Mouse (Mus musculus): ENCODE data around the gene Gpx8. TPM values are rescaled to one million over a fixed set of nuclear protein-coding genes. Genes with fewer than 3 reads are reported as not detected.

Gpx8 gene
- total RNA-seq (2021), result 10 to 100 TPM; 54.8 to 60.8 TPM
- long read RNA-seq, experiment 1, transcript Gpx8-201 (3 exons, 1,042 nt), result major isoform, 36 of 49 reads
- long read RNA-seq, experiment 1, transcript Gpx8-202 (2 exons, 769 nt), result minor isoform, 10 of 49 reads
- long read RNA-seq, experiment 1, partial matches to known transcripts, result 1 of 49 reads
- long read RNA-seq, experiment 1, other reads (novel, unspliced or antisense), result 2 of 49 reads
- long read RNA-seq, experiment 2, transcript Gpx8-201 (3 exons, 1,042 nt), result major isoform, 28 of 43 reads
- long read RNA-seq, experiment 2, transcript Gpx8-202 (2 exons, 769 nt), result minor isoform, 11 of 43 reads
- long read RNA-seq, experiment 2, partial matches to known transcripts, result 1 of 43 reads
- long read RNA-seq, experiment 2, other reads (novel, unspliced or antisense), result 3 of 43 reads

GRCm38 (mm10) chr13:113046211-113046883, at the start of gene Gpx8:
Gpx8 (minus strand) TSS chr13:113046410.
- peak in 1 of 2 experiments; percentile 70 for DNase-seq (ENCODE audit: low spot score in 2 of 2)

- no peak for DNase-seq (ENCODE audit: low spot score in 2 of 2)
Observed at GRCm38 (mm10) chr13:113094618-113095017, 48.4 kb upstream of the Gpx8 start.

DNA sequence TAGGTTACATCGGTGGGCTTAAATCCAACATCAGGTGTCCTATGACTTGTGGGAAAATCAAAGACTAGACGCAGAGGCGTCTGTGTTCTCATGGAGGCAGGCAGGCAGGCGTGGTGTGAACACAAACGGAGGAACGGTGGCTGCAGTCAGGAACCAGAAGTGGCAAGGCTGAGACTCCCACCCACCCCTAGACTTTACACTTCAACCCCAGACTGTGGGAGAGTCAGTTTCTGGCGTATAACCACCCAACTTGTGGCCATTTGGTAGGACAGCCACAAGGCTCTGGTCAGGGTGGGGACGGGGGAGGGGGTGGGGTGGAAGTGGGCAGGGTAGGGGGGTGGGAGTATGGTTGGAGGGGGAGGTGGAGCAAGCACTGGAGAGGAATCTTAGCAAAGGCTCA, 44.3 kb upstream of the Gpx8 start:
- no peak for DNase-seq (ENCODE audit: low spot score in 2 of 2)

- DNase-seq (ENCODE audit: low spot score in 2 of 2), result no peak
Observed at GRCm38 (mm10) chr13:113087226-113088017, 41.2 kb upstream of the Gpx8 start.

DNA sequence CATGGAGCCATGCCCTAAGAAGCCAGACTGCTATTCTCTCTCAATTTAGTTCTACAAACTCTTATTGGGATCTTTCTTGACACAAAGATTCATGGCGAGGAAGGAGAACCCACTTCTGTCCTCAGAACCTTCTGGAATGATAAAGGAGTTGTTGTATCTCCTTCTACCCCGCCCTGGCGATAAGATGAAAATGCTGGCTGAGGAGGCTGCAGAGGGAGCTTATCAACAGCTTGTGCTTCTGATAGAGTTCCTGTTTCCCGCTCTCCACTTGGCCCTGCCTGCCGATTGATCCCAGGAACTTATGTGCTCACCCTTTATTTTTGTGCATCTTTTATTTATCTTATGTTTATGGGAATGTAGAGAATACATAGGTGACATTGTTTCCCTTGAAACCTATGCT, 38.5 kb upstream of the Gpx8 start:
- DNase-seq (ENCODE audit: low spot score in 2 of 2), result no peak

DNA sequence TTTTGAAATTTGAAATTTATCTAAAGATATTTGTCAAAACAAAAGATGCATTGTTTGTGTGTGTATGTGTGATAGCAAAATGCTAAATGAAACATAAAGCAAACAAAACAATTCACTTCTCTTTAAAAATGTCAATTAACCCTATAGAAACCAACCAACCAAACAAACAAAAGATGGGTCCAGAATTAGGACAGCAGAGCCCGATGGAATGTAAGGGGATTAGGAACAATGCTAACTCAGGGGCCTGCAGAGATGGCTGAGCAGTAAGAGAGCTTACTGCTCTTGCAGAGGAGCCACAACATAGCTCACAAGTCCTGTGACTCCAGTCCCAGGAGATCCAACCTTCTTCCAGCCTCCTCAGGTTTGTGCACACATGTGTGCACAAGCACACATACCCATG, 35.9 kb upstream of the Gpx8 start:
- DNase-seq (ENCODE audit: low spot score in 2 of 2), result no peak

DNA sequence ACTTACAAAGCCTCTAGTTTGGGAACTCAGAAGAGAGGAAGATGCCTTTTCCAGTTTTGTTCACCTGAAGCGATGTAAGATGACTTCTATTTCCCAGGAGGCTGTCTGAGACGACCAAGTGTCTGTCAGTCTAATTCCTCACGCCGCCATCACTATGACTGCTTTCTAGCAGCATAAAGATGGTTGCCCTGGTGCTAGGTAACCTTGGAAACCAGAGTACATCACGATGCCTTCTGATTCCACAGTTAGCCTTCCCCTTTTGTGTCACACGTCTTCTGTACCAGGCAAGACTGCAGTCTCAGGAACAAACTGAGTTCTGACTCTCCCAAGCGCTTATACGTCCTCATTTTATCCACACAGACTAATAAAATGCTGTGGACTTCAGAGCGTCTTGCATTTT, 32.8 kb upstream of the Gpx8 start:
- no peak for DNase-seq (ENCODE audit: low spot score in 2 of 2)

DNA sequence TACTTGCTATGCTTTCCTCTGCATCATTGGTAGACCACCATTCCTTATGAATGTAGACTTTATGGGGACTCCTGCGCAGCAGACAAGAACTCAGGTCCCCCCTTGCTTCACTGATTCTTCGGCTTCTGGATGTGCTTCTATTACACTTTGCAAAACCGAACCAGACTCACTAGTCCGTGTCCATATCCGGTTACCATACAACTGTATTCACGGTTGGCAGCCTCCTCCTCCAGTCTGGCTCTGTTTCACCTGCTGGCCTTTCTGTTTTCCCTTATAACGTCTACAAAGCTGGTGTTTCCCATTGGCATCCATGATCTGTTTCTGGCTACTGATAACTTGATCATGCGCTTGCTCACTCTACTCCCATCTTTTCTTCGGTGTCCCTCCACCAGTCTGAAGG, 18.3 kb upstream of the Gpx8 start:
- DNase-seq (ENCODE audit: low spot score in 2 of 2), result no peak

GRCm38 (mm10) chr13:113061746-113062145, 15.5 kb upstream of the Gpx8 start:
- DNase-seq (ENCODE audit: low spot score in 2 of 2), result no peak

DNA sequence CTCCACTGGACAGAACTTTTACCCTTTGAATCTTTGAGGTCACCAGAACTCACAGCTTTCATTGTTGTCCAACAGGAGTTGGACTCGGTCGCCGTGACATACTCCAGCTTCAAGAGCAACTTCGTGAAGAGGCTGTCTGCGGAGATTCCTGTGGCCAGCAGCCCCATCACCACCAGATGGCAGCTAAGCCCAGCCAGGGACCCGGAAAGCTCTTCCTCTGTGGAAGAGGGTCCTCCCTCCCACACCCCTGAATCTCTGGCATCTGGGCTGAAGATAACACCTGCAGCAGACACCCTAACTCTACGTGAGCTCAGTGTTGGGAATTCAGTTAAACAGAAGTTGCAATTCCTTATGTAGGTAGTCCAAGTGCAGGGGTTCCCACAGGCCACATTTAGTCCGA, 9.6 kb upstream of the Gpx8 start:
- no peak for DNase-seq (ENCODE audit: low spot score in 2 of 2)

GRCm38 (mm10) chr13:113054230-113054629, 8.0 kb upstream of the Gpx8 start:
- no peak for DNase-seq (ENCODE audit: low spot score in 2 of 2)

GRCm38 (mm10) chr13:113047647-113048046, 1.4 kb upstream of the Gpx8 start:
- DNase-seq (ENCODE audit: low spot score in 2 of 2), result no peak

DNA sequence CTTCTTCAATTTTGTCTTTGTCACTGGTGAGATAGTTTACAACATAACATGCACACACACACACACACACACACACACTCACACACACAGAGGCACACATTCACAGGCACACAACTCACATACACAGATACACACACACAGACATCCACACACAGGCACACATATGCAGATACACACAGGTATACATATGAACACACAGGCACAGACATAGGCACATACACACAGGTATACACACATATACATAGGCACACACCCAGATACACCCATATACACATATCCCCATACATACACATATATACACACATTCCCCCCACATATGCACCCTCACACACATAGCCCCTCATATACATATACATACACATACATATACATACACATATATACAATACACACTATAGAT, 808 bp upstream of the Gpx8 start:
- no peak for DNase-seq (ENCODE audit: low spot score in 2 of 2)

- no peak for DNase-seq (ENCODE audit: low spot score in 2 of 2)
Observed at GRCm38 (mm10) chr13:113045458-113046110, 626 bp downstream of the Gpx8 start.

DNA sequence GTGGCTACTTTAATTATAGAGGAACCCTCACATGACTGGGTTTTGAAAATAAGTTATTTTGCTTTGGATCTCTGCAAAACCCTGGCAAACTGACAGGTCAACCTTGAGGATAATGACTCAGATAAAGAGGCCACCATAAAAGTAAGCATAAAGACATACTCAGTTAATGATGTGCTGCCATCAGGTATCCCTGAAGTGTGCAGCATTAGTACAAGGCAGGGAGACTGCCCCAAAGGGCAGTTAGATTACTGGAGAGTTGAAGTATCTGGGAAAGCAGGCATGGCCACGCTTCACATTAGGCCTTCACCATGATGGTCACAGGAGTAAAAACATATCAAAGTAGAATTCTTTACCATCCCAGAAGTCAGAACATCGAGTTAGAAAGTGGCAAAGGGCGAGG, 1.3 kb downstream of the Gpx8 start:
- no peak for DNase-seq (ENCODE audit: low spot score in 2 of 2)

DNA sequence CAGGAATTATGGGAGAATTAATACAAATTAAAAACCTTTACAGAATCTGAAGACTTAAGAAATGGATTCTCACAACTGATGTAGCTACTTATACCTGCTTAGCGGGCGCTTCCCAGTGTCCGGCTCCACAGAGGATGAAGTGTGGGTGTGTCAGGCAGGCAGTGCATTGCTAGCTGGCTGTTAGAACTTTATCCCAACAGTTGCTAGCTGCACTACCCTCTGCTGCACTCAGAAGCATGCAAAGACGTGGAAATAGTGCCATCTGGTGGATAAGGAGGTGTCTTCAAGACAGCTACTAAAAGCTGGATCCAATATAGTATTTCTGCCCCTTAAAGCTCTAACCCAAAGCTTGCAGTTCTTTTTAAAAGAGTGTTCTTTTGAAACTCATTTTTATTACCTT, 10.4 kb downstream of the Gpx8 start:
- DNase-seq (ENCODE audit: low spot score in 2 of 2), result peak; percentile 29 to 66

DNA sequence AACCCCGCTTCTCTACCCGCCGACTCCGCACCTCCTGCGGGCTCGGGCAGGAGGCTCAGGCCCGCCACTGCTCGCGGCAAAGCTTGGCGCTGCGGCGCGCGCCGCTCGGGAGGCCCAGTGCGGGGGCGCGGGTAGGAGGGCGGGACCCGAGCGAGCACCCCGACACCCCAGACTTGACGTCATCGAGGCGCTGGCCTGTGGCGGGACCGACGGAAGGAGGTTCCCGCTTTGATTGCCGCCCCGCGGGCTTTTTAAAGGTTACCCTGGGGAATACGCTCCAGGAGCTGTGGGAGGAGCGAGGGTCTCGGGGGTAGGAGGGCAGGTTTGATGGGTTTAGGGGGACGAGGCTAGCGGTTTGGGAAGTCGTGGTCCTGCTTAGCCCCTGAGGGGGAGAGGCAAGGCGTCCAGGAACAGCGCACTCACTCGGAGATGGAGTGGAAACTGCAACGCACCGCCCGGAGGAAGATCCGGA, 11.2 kb downstream of the Gpx8 start, which contains the start of gene Cdc20b:
Gene Cdc20b (plus strand): TSS at position 162 of the 472 bp plus-strand sequence.
- DNase-seq (ENCODE audit: low spot score in 2 of 2), result peak in 1 of 2 experiments; percentile 36

DNA sequence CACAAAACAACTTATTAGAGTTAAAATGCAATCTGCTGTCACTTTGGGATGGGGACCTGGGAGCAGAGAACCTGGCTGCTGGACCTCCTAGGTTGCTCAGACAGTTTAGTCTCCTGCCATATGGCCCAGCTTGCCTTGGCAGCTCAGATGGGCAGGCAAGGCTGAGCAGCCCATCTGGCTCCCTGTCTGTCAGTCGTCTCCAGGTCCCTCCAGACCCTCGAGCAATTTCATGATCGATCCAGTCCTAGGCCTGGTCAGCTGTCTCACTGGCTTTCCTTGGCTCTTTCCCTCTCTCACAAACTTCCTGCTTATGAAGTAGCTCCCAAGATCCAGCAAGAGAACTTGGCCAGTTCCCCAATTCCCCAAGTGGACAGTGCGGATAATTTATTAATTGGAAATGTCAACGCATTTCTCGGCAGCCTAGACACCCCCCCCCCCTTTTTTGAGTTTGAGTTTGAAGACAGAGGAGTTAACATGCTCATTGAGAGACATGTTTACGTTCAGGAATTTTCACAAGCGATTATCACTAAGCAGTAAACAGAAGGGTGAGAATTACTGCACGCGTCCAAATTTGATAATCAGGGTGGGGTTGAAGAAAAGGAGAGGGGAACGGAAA, 11.8 kb downstream of the Gpx8 start:
- DNase-seq (ENCODE audit: low spot score in 2 of 2), result no peak

DNA sequence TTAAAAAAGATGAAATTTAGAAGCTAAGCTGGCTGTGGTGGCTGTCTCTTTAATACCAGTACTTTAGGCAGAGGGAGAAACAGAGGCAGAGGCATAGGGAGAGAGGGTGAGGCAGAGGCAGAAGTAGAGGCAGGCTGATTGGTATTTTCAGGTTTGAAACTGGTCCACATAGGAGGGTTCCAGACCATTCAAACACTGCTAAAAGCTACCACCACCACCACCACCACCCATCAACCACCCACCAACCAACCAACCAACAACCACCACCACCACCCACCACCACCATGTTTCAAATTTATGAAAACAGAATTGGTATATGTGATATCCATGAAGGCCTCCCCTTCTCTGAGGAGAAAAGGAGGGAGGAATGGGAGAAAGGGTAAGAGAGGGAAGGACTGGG, 13.4 kb downstream of the Gpx8 start:
- DNase-seq (ENCODE audit: low spot score in 2 of 2), result no peak

DNA sequence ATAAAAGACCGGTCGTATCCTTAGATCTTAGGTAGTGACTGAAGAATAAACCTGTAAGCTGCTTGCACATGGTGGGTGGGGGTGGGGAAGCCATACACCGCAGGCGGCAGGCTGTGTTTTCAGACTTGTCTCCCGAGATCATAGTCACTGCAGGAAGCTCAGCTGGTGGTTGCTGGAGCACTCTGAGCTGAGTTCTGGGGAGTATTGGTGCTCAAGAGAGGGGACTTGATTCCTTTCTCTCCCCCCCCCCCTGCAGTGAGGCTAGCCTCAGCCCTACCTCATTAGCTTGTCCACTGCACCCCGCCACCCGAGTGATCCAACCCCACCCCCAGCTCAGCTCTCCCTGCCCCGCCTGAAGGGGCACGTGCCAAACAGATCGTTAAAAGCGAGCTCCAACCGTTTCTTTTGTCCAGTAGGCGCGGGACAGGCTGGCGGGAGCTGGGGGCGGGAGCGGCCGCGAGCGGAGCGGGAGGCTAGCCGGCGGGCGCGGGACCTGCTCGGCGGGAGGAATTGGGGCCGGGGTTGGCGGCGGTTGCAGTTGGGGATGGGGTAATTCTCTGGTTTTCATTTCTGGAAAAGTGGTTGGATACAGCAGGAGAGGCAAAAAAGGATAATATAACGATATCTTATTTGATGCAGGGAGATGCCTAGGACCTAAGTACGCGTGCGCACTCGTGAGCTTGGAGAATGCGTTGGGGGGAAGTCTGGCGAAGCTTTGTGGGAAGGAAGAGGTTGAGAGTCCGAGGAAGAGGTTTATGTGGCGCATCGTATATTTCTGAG, 14.2 kb downstream of the Gpx8 start:
- peak in 1 of 2 experiments; percentile 27 for DNase-seq (ENCODE audit: low spot score in 2 of 2)
